Mouse (Mus musculus): ENCODE results near the gene Sap30bp. TPM values are rescaled to one million over a fixed set of nuclear protein-coding genes. Genes with fewer than 3 reads are reported as not detected.

Sap30bp gene
- 53.3 and 53.6 TPM in 2 replicates for polyA plus RNA-seq (2015; fragmentation: Nextera tagmentation; extraction: Ambion mirVana)

GRCm38 (mm10) chr11:115933108-115933746 is at the start of gene Sap30bp, which contains the start of gene Recql5:
Sap30bp (plus strand) TSS chr11:115933282.
Recql5 (minus strand) TSS chr11:115933477.
- under 1% methylated on average over 28 of the region's 28 CpGs for WGBS
- peaks cover 34% of the 10 kb centered on the region for H3K4me1 ChIP-seq
- H3K27ac ChIP-seq (replicated peaks), result peak within 1 kb of the TSS; percentile 65
- no peaks in the 10 kb centered on the region for H3K27me3 ChIP-seq
- H3K9me3 ChIP-seq, result no peaks in the 10 kb centered on the region
- peaks cover 19% of the 10 kb centered on the region for H3K36me3 ChIP-seq
- H3K4me3 ChIP-seq, result peak within 1 kb of the TSS; percentile 87
- H3K4me2 ChIP-seq (replicated peaks), result peak within 1 kb of the TSS; percentile 94
- ATAC-seq (replicated peaks), result peak; percentile 100
- peak within 1 kb of the TSS; percentile 83 for H3K9ac ChIP-seq (replicated peaks)

GRCm38 (mm10) chr11:115884361-115884760 is 48.7 kb upstream of the Sap30bp start:
- Histone ChIP-seq H3K27ac (replicated peaks) (no peak overlapping the region), H3K9me3 (no peaks in the 10 kb centered on the region), H3K4me1 (no peaks in the 10 kb centered on the region), H3K4me3 (no peak overlapping the region), H3K9ac (replicated peaks) (no peak overlapping the region), H3K27me3 (no peaks in the 10 kb centered on the region), H3K36me3 (no peaks in the 10 kb centered on the region), H3K4me2 (replicated peaks) (no peak overlapping the region)
- 92% methylated on average over 3 of the region's 3 CpGs for WGBS
- no peak for ATAC-seq (replicated peaks)

- no peak for ATAC-seq (replicated peaks)
- WGBS, result 76% methylated on average over 11 of the region's 11 CpGs
- Histone ChIP-seq H3K4me3 (no peak overlapping the region), H3K4me2 (replicated peaks) (no peak overlapping the region), H3K4me1 (no peaks in the 10 kb centered on the region), H3K27ac (replicated peaks) (no peak overlapping the region), H3K9me3 (no peaks in the 10 kb centered on the region), H3K9ac (replicated peaks) (no peak overlapping the region), H3K36me3 (no peaks in the 10 kb centered on the region), H3K27me3 (no peaks in the 10 kb centered on the region)
Measured at GRCm38 (mm10) chr11:115885281-115885680, 47.8 kb upstream of the Sap30bp start.

- Histone ChIP-seq H3K4me1 (no peaks in the 10 kb centered on the region), H3K4me2 (replicated peaks) (no peak overlapping the region), H3K36me3 (no peaks in the 10 kb centered on the region), H3K9me3 (no peaks in the 10 kb centered on the region), H3K9ac (replicated peaks) (no peak overlapping the region), H3K4me3 (no peak overlapping the region), H3K27ac (replicated peaks) (no peak overlapping the region), H3K27me3 (no peaks in the 10 kb centered on the region)
- ATAC-seq (replicated peaks), result no peak
- WGBS, result 91% methylated on average over 11 of the region's 11 CpGs
Measured at GRCm38 (mm10) chr11:115886446-115886845, 46.6 kb upstream of the Sap30bp start.

- Histone ChIP-seq H3K9ac (replicated peaks) (no peak overlapping the region), H3K27me3 (no peaks in the 10 kb centered on the region), H3K4me3 (no peak overlapping the region), H3K27ac (replicated peaks) (no peak overlapping the region), H3K4me2 (replicated peaks) (no peak overlapping the region), H3K4me1 (no peaks in the 10 kb centered on the region), H3K9me3 (no peaks in the 10 kb centered on the region), H3K36me3 (no peaks in the 10 kb centered on the region)
- WGBS, result 77% methylated on average over 5 of the region's 5 CpGs
- ATAC-seq (replicated peaks), result no peak
Measured at GRCm38 (mm10) chr11:115888020-115888419, 45.1 kb upstream of the Sap30bp start.

- WGBS, result 84% methylated on average over 6 of the region's 6 CpGs
- H3K9ac ChIP-seq (replicated peaks), result no peak overlapping the region
- H3K9me3 ChIP-seq, result no peaks in the 10 kb centered on the region
- H3K27ac ChIP-seq (replicated peaks), result no peak overlapping the region
- H3K27me3 ChIP-seq, result no peaks in the 10 kb centered on the region
- H3K36me3 ChIP-seq, result peaks cover under 1% of the 10 kb centered on the region; the same call in 1 of the 2 replicates
- no peaks in the 10 kb centered on the region for H3K4me1 ChIP-seq
- ATAC-seq (replicated peaks), result no peak
- H3K4me3 ChIP-seq, result no peak overlapping the region
- H3K4me2 ChIP-seq (replicated peaks), result no peak overlapping the region
Measured at GRCm38 (mm10) chr11:115889159-115889558, 43.9 kb upstream of the Sap30bp start.

- no peak overlapping the region for H3K4me2 ChIP-seq (replicated peaks)
- no peaks in the 10 kb centered on the region for H3K27me3 ChIP-seq
- no peak overlapping the region for H3K9ac ChIP-seq (replicated peaks)
- H3K36me3 ChIP-seq, result peaks cover 12% of the 10 kb centered on the region
- H3K27ac ChIP-seq (replicated peaks), result no peak overlapping the region
- H3K4me3 ChIP-seq, result no peak overlapping the region
- no peaks in the 10 kb centered on the region for H3K9me3 ChIP-seq
- WGBS, result 64% methylated on average over 6 of the region's 6 CpGs
- H3K4me1 ChIP-seq, result no peaks in the 10 kb centered on the region
- no peak for ATAC-seq (replicated peaks)
Measured at GRCm38 (mm10) chr11:115892213-115892612, 40.9 kb upstream of the Sap30bp start.

- peaks cover 12% of the 10 kb centered on the region for H3K36me3 ChIP-seq
- no peaks in the 10 kb centered on the region for H3K27me3 ChIP-seq
- no peaks in the 10 kb centered on the region for H3K9me3 ChIP-seq
- H3K9ac ChIP-seq (replicated peaks), result no peak overlapping the region
- no peak overlapping the region for H3K4me3 ChIP-seq
- no peak overlapping the region for H3K27ac ChIP-seq (replicated peaks)
- no peak overlapping the region for H3K4me2 ChIP-seq (replicated peaks)
- no peaks in the 10 kb centered on the region for H3K4me1 ChIP-seq
- ATAC-seq (replicated peaks), result no peak
- WGBS, result 87% methylated on average over 9 of the region's 9 CpGs
Measured at GRCm38 (mm10) chr11:115893071-115893470, 40.0 kb upstream of the Sap30bp start.

GRCm38 (mm10) chr11:115894755-115895520 is 38.1 kb upstream of the Sap30bp start:
- Histone ChIP-seq H3K36me3 (peaks cover 12% of the 10 kb centered on the region), H3K4me1 (0 out of 2 replicates have a peak, but pooled peaks cover 3% of the 10 kb centered on the region), H3K27me3 (no peaks in the 10 kb centered on the region), H3K9me3 (no peaks in the 10 kb centered on the region), H3K9ac (replicated peaks) (no peak overlapping the region), H3K4me3 (no peak overlapping the region), H3K4me2 (replicated peaks) (no peak overlapping the region), H3K27ac (replicated peaks) (no peak overlapping the region)
- no peak for ATAC-seq (replicated peaks)
- WGBS, result 82% methylated on average over 14 of the region's 14 CpGs

GRCm38 (mm10) chr11:115898446-115898845 is 34.6 kb upstream of the Sap30bp start:
- 91% methylated on average over 7 of the region's 7 CpGs for WGBS
- ATAC-seq (replicated peaks), result no peak

DNA sequence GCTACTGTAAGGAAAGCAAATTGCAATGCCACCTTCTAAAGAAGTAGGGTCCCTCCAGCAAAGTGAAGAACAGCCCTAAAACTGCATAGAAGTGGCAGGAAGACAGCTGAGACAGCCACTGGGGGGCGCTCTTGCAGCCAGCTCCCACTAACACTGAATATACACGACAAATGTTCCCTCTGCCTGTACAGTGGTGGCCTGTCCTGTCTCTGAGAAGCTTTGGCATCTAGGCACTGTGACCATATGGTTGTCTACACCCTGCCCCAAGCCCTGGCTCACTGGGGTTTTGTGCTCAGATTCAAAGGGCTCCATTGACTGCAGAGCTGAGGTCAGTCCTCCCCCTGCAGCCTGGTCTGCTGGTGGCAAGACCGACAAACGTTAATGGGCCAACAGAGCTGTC is 34.2 kb upstream of the Sap30bp start:
- no peak overlapping the region for H3K4me2 ChIP-seq (replicated peaks)
- no peak overlapping the region for H3K9ac ChIP-seq (replicated peaks)
- H3K9me3 ChIP-seq, result no peaks in the 10 kb centered on the region
- H3K27ac ChIP-seq (replicated peaks), result no peak overlapping the region
- peaks cover 12% of the 10 kb centered on the region for H3K36me3 ChIP-seq
- H3K4me3 ChIP-seq, result no peak overlapping the region
- 21% methylated on average over 4 of the region's 4 CpGs for WGBS
- ATAC-seq (replicated peaks), result no peak
- H3K4me1 ChIP-seq, result 0 out of 2 replicates have a peak, but pooled peaks cover 3% of the 10 kb centered on the region
- H3K27me3 ChIP-seq, result no peaks in the 10 kb centered on the region

More at GRCm38 (mm10) chr11:115898446-115898845, 34.6 kb upstream of the Sap30bp start:
- Histone ChIP-seq H3K36me3 (peaks cover 12% of the 10 kb centered on the region), H3K9ac (replicated peaks) (no peak overlapping the region), H3K4me2 (replicated peaks) (no peak overlapping the region), H3K4me1 (0 out of 2 replicates have a peak, but pooled peaks cover 3% of the 10 kb centered on the region), H3K4me3 (no peak overlapping the region), H3K27ac (replicated peaks) (no peak overlapping the region), H3K27me3 (no peaks in the 10 kb centered on the region), H3K9me3 (no peaks in the 10 kb centered on the region)

DNA sequence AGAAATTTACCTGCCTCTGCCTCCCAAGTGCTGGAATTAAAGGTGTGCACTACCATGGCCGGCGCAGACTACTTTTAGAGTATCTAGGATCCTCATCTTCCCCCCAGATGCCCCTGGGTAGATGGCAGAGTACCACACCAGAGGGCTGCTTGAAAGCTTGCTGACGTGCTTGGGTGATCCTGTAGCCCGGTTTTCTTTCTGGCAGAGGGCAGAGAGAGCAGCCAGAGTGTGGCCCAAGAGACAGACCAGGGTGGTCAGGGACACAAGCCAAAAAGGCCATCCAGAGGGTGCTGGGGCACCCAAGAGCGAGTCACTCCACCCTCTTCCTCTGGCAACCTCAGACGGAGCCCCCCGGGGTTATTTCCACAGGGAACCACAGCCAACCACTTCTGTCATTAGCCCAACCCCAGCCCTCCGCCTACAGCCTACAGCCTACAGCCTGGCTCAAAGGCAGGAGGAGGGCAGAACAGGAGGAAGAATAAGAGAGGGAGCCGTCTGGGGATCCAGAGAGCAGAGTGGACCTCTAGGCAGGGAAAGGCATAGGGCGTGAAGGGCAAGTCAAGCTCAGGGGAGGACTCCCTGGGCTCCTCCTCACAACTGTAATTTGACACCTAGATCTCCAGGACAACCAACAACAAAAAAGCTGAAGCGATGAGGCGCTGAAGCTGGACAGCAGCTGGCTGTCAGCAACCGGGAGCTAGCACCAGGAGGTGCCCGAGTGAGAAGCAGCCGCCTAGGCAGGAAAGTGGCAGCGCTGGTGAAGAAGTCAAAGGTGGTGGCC is 33.4 kb upstream of the Sap30bp start, which contains the start of gene Smim5:
TSS of gene Smim5 (plus strand) at position 481 of the 781 bp plus-strand sequence.
- Histone ChIP-seq H3K4me1 (0 out of 2 replicates have a peak, but pooled peaks cover 3% of the 10 kb centered on the region), H3K9me3 (no peaks in the 10 kb centered on the region), H3K4me2 (replicated peaks) (no peak within 1 kb of the TSS), H3K27ac (replicated peaks) (no peak within 1 kb of the TSS), H3K9ac (replicated peaks) (no peak within 1 kb of the TSS), H3K27me3 (no peaks in the 10 kb centered on the region), H3K36me3 (peaks cover 6% of the 10 kb centered on the region; the same call in 1 of the 2 replicates), H3K4me3 (no peak within 1 kb of the TSS)
- ATAC-seq (replicated peaks), result no peak
- 35% methylated on average over 16 of the region's 16 CpGs for WGBS
